Mouse (Mus musculus) cerebellum, postnatal 25 days (tissue): ENCODE data around the gene Lrrn4cl.
A peak's percentile ranks its signal among the peaks of the same experiment; 100 is the strongest.
"Not testable (repeated sequence)": the region's sequence is repeated elsewhere in the genome, so short reads cannot be mapped to it uniquely, and the experiment has no call there.

Source experiments
- DNase-seq, 2 experiments: peaks; one replicate each; pipeline ENCODE4 v3.0.0; 2021; ENCODE audit warnings: mixed read lengths in 2 of 2

Gene Lrrn4cl

GRCm38 (mm10) chr19:8839103-8839907 is 11.3 kb upstream of the Lrrn4cl start, which contains the start of gene Gng3:
TSS of gene Gng3 (minus strand) at chr19:8839194.
- DNase-seq: peak; percentile 89 to 92

- DNase-seq: peak; percentile 86 to 89
Observed at GRCm38 (mm10) chr19:8839908-8840791, 10.4 kb upstream of the Lrrn4cl start.

GRCm38 (mm10) chr19:8841012-8841411 is 9.6 kb upstream of the Lrrn4cl start:
- peak in 1 of 2 experiments; percentile 50 for DNase-seq

- DNase-seq: no peak
Observed at GRCm38 (mm10) chr19:8842961-8843360, 7.6 kb upstream of the Lrrn4cl start.

DNA sequence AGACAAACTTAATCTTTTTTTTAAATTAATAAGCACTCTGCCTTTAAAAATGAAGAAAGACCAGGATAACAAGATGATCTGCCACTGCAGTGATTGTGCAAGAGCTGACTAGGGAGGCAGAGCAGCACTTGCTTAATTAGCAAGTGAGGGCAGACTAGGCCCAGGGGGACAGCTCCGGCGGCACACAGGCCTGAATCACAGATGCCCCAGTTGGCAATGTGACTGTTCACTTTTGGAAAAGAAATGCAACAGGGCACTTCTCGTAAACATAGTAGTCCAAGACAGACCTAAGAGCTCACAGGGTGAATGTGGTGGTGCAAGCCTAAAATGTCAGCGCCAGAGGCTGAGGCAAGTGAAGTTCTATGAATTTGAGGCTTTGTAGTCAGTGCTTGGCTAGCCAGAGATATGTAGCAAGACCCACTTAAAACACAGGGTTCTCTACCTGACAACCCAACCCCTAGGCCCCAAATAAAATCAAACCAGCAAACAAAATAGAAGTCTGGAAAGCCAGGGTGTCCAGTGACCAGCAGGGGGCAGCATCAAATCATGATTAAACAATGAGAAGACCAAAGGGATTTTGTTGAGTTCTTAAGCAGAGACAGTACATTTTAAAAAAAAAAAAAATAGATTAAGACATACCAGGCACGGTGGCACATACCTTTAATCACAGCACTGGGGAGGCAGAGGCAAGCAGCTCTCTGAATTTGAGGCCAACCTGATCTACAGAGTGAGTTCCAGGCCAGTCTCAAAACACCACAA is 6.0 kb upstream of the Lrrn4cl start:
- peak; percentile 76 to 88 for DNase-seq

DNA sequence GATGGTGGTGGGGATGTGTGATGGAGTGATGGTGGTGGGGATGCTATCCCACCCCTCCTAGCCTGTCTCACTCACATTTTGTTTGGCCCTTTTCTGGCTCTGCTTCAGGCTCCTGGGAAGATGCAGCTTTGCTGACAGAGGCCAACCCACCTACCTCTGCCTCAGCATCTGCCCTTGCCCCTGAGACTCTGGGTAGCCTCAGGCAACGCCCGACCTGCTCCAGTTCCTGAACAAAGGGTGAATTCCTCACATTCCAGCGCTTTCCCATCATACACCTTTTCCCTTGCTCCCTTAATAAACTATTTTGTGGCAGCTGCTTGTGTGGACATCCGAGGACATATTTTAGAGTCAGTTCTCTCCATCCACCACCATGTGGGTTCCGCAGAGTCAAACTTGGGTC is 2.2 kb upstream of the Lrrn4cl start:
- no peak for DNase-seq

DNA sequence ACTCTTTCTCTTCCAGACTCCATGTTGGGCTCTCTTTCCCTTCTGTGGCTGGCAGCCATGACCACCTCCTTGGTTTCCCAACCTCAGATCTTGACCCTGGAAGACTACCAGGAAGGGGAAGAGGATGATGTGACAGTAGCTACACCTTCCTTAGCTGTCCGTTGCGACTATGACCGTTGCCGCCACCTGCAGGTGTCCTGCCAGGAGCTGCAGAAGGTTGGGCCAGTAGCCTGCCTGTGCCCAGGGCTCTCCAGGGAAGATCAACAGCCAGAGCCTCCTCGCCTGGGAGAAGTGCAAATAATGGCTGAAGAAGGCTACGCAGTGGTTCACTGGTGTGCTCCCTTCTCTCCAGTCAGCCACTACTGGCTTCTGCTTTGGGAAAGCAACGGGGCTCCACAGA is 1.1 kb downstream of the Lrrn4cl start:
- no peak for DNase-seq

DNA sequence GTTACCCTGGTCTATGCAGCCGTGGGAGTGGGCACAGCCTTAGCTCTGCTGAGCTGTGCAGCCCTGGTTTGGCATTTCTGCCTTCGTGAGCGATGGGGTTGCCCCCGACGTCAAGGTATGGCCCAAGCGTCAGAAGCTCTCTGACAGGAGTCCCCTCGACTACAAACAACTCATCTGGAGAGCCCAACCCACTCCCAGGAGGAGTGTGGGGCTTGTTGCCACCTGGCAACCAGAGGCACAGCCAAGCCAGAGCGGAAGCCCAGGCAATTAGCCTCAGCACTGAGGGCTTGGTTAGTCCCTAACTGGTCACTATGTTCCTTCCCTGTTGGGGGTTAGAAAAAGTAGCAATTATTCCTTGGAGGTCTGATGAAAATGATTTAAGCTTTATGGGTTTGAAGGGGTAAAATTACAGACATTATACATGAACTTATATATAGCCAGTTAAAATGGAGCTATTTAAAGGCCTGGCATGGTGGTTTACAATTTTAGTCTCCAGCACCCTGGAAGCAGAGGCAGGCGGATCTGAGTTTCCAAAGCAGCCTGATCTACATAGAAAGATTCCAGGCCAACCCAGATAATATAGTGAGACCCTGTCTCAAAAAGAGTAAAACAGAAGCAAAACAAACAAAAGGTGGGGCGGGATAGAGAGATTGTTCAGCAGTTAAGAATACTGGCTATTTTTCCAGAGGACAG is 1.8 kb downstream of the Lrrn4cl start:
- DNase-seq: no peak

- no peak for DNase-seq
Observed at GRCm38 (mm10) chr19:8853117-8853516, 2.5 kb downstream of the Lrrn4cl start.

DNA sequence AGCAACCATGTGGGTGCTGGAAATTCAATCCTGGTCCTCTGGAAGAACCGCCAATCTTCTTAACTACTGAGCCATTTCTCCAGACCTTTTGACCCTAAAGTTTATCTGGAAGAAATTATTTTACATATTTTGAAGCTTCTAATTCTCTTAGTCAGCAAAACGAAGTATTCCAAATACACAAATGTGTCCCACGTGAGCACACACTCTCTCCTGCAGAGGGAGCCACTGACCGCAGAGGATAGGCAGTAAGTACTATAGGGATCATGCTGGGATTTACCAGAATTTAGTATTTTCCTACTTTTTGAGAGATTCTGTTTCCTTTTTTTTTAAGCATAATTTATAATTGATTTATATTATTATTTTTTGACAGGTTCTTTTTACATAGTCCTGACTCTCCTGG is 7.1 kb downstream of the Lrrn4cl start:
- DNase-seq: peak in 1 of 2 experiments; percentile 67

DNA sequence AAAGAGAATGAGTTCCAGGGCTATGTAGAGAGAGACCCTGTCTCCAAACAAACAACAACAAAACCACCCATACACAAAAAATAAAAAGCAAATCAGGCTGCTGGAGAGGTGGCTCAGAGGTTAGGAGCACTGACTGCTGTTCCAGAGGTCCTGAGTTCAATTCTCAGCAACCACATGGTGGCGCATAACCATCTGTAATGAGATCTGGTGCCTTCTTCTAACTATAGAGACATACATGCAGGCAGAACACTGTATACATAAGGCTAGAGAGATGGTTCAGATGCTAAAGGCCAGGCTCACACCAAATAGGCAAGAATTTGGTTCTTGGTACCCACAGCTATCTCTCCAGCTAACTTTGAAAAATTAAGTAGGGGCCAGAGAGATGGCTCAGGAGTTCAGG is 8.4 kb downstream of the Lrrn4cl start:
- DNase-seq: peak in 1 of 2 experiments; percentile 56

- DNase-seq: no peak
Observed at GRCm38 (mm10) chr19:8864265-8864664, 13.7 kb downstream of the Lrrn4cl start.

DNA sequence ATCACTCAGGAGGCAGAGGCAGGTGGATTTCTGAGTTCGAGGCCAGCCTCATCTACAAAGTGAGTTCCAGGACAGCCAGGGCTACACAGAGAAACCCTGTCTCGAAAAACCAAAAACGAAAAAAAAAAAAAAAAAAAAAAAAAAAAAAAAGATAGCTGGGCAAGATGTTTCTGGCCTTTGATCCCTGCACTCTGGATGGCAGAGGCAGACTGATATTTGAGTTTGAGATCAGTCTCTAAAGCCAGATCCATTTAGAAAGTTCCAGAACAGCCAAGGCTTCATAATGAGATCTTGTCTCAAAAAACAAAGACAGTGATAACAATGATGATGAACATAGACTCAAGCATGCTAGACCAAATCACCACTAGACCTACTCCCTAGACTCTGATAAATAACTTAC is 19.8 kb downstream of the Lrrn4cl start:
- not testable (repeated sequence) for DNase-seq

DNA sequence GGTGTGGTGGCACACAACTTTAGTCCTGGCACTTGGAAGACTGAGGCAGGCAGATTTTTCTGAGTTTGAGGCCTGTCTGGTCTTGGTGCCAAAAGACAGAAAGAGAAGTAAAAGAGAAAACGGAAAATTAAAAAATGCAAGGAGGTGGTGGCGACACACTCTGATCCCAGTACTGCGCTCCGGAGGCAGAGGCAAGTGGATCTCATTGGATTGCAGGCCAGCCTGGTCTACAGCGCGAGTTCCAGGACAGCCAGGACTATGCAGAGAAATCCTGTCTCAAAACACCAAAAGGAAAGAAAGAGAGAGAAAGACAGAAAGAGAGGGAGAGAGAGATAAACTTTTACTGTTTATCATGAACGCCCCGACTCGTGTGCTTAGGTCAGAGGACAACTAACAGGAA is 20.3 kb downstream of the Lrrn4cl start:
- no peak for DNase-seq

- peak; percentile 98 to 99 for DNase-seq
Observed at GRCm38 (mm10) chr19:8871267-8872186, 21.0 kb downstream of the Lrrn4cl start, which contains the start of gene Ubxn1. TSS of gene Ubxn1 (plus strand) at chr19:8871496.

DNA sequence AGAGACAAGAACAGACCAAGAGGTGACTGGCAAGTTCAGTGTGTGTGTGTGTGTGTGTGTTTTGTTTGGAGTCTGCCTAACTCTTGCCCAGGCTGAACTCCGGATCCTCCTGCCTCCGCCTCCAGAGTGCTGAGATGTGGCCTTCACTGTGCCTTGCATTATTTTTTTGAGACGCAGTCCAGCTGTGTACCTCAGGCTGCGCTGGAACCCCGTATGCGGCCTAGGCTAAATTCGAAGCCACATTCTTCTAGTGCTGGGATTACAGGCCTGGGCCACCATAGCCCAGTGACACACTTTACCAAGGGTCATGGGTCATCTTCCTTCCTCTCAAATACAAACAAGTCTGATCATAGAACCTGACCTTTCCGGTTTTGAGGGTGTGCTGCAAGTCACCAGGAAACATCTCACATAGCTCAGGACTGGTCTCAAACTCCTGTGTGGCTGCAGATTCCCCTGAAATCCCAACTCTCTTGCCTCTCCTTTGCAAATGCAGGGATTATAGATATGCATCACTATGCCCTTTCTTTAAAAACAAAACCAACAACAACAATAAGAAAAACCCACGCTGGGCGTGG is 21.8 kb downstream of the Lrrn4cl start:
- no peak for DNase-seq

GRCm38 (mm10) chr19:8875031-8875430 is 24.5 kb downstream of the Lrrn4cl start:
- no peak for DNase-seq

DNA sequence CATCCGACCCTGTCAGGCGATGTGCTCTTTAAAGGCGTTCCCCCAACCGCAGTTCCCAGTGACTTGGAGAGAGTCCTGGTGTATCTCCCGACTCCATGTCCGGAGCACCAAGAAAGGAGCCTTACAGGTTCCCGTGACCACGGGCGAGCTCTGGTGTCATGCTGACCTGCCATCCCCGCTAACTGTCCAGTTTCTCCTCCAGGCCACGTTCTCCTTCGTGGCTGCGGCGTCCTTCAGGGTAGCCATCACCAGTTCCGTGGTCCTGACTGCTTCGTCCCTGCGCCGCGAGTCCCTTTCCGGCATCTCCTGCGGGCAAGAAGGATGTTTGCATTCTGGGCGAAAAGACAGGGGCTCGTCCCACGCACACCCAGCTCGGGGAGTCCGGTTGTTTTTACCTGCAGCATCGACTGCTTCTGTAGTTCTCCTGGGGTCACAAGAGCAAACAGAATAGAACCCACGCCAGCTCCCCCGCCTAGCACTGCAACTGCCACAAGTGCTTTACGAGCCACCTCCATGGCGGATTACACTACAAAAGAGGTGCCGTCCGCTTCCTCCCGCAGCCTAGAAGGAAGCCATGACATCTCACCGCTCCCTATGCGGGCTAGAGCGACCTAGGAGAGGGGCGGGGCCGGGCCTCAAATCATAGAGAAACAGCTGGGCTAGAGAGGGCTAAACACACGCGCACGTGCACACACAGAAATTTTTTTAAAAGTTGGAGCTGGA is 29.9 kb downstream of the Lrrn4cl start, which contains the start of gene Uqcc3:
Gene Uqcc3, minus strand, starts transcription at position 613 of the 723 bp plus-strand sequence.
- DNase-seq: peak; percentile 89 to 92

DNA sequence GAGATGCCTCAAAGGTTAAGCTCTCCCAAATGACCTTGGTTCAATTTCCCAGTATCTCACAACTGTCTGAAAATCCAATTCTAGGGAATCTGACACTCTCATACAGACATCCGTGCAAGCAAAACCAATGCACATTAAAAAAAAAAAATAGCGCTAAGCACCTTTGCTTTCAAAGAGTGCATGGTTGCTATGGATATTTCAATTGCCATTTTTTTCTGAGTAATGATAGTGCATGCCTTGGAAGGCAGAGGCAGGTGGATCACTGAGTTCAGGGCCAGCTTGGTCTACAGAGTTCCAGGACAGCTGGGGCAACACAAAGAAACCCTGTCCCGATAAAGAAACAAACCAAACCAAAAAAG is 30.4 kb downstream of the Lrrn4cl start:
- DNase-seq: no peak

- no peak for DNase-seq
Observed at GRCm38 (mm10) chr19:8883616-8884015, 33.0 kb downstream of the Lrrn4cl start, which contains the start of the genes Lbhd1 and Gm49403. TSS of gene Lbhd1 (plus strand) at chr19:8883732. TSS of gene Gm49403 (plus strand) at chr19:8883930.
